Mouse (Mus musculus) cerebellum, postnatal 4 days (tissue): ENCODE data around the gene Snai1.

Experiments used
- DNase-seq, 2 experiments: peaks; one replicate each; pipeline ENCODE4 v3.0.0; 2022; ENCODE audit warnings: low spot score in 2 of 2, mixed read lengths in 1 of 2

Snai1 gene

GRCm38 (mm10) chr2:167519606-167520252, 18.3 kb upstream of the Snai1 start:
- DNase-seq, result no peak

DNA sequence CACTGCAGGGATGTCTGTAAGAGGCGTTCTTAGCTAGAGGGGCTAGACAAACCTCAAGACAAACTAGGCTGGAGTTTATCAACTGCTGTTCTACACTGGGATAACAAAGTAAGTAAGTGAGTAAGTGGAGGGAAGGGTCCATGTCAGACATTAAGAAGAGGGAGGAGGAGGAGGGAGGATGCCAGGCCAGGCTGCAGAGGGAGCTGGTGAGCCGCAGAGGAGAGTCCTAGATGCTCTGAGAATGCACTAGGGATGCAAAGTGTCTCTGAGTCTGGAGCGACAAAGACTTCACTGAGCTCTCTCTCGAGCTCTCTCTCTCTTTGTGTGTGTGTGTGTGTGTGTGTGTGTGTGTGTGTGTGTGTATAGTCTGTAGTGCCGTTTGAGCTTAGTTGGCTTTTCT, 9.7 kb upstream of the Snai1 start:
- DNase-seq, result no peak

DNA sequence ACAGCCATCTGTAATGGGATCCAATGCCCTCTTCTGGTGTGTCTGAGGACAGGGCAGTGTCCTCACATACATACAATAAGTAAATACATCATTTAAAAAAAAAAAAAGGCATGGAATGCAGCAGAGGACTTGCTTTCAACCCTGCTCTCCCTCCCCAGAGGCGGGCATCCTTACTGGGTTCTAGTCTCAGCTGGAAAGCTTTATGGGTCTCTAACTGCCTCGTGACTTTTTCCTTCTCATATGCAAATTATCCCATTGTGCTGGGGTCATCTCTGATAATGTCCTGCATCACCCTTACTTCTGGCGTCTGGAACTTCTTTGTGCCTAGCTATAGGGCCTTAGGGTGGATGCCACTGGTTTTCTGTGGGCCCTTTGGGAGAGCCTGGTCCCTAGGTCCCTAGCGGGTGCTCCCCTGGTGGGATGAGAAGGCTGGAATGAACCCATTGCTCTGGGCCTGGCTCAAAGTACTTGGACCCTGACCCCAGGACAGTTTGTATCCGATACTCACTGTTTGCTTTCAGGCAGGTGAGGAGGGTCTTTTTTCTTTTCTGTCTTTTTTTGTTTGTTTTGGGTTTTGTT, 8.0 kb upstream of the Snai1 start:
- no peak for DNase-seq

DNA sequence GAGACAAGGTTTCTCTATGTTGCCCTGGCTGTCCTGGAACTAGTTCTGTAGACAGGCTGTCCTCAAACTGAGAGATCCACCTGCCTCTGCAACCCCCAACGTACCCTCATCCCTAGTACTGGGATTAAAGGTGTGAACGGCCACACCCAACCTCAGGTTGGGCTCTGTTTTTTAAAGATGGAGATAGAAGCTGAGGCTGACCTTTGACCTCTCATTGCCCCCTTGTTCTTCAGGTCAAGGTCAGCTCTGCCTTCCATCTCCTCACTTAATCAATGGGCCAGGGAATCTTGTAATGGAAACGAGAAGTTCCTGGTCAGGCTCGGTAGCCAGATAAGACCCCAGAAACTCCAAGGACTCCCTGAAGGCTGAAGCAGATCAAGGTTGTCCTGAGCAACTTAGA, 7.5 kb upstream of the Snai1 start:
- DNase-seq, result no peak

DNA sequence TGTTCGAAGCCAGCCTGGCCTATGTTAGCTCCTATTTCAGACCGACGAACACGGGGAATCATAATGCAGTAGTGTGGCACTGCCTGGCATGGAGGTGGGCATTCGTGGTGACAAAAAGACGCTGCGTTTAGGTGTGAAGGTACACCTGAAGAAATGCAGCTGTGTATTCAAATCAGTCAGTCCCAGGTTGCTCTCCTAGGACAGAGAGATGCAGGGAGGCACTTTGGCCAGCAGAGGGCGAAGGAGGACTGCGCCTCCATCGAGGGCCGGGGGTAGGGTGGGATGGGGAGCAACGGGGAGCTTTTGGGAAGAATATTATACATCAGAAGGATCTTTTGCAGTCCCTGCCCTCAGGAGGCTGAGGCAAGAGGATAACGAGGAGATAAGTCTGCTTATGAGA, 5.9 kb upstream of the Snai1 start:
- DNase-seq, result peak in 1 of 2 experiments; percentile 65

- no peak for DNase-seq
Observed at GRCm38 (mm10) chr2:167533880-167534279, 4.1 kb upstream of the Snai1 start.

DNA sequence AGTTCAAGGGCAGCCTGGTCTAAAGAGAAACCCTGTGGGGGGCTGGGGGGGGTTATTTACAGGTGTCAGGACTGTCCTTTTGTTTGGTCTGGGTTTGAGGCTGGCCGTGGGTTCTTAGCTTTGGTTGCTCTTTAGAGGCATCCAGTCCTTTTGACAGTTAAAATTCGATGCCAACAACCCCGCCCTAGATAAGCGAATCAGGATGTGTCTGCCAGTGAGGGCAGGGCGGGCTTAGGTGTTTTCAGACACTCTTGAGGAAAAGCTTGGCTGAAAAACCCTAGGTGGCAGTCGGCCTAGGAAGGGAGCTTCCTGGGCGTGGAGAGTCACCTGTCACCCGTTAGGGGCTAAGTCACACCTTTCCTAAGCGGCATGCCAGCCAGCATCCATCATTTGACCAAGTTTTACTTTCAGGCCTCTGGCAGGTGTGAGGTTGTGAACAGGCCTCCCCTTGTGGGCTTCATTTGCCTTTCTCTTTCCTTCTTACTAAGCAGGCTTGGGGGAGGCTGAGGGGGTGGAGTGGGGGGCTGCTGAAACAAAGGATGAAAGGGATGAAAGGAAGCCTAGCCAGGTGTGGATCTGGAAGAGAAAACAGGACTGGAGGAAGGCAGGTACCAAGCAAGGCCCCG, 1.6 kb upstream of the Snai1 start:
- no peak for DNase-seq

DNA sequence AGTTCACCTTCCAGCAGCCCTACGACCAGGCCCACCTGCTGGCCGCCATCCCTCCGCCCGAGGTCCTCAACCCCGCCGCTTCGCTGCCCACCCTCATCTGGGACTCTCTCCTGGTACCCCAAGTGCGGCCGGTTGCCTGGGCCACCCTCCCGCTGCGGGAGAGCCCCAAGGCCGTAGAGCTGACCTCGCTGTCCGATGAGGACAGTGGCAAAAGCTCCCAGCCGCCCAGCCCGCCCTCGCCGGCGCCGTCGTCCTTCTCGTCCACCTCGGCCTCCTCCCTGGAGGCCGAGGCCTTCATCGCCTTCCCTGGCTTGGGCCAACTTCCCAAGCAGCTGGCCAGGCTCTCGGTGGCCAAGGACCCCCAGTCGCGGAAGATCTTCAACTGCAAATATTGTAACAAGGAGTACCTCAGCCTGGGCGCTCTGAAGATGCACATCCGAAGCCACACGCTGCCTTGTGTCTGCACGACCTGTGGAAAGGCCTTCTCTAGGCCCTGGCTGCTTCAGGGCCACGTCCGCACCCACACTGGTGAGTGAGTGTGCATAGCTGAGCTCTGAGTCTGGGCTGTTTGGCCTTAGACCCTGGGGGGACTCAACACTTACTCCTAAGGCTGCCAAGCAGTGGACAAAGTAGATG, 794 bp downstream of the Snai1 start:
- no peak for DNase-seq

GRCm38 (mm10) chr2:167539536-167540476, 1.8 kb downstream of the Snai1 start:
- DNase-seq, result no peak

DNA sequence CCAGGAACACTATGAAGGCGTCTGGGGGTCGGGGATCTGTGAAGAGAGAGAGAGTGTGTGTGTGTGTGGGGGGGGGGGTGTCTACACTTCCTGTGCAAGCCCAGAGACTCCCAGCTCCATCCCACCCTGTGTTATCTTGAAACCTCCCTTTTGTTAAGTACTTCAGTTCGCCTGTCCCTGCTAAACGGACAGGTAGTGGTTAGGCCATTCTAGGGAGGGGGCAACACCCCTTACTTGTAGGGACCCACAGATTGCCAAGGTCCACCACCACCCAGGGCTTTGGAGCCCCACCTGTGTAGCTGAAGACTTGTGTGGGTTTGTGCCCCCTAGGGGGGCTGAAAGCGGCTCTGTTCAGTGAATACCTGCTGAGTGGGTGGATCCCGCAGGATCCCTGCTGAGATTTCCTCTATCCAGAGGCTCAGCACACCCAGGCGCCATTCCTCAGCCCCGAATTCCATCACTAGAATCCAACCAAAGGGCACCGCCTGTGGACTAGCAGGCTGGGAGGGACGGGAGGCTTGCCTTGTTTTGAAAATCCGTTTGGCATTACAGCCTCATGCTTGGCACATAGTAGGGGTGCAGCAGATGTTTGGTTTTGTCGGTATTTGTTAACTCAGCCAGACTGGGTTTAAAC, 2.6 kb downstream of the Snai1 start:
- no peak for DNase-seq

GRCm38 (mm10) chr2:167541324-167541723, 3.3 kb downstream of the Snai1 start:
- DNase-seq, result no peak

DNA sequence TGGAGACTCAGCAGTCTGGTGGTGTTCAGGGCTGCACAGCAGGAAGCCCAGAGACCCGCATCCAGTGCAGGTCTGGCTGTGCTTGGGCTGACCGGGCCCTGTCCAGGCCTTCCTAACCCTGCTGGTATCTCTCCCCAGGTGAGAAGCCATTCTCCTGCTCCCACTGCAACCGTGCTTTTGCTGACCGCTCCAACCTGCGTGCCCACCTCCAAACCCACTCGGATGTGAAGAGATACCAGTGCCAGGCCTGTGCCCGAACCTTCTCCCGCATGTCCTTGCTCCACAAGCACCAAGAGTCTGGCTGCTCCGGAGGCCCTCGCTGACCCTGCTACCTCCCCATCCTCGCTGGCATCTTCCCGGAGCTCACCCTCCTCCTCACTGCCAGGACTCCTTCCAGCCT, 3.8 kb downstream of the Snai1 start:
- DNase-seq, result no peak

DNA sequence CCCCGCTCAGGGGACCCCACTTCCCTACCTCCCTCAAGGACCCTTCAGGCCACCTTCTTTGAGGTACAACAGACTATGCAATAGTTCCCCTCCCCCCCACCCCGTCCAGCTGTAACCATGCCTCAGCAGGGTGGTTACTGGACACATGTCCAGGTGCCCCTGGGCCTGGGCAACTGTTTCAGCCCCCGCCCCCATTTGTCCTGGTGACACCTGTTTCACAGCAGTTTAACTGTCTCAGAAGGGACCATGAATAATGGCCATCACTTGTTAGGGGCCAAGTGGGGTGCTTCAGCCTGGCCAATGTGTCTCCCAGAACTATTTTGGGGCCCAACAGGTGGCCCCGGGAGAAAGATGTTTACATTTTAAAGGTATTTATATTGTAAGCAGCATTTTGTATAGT, 4.4 kb downstream of the Snai1 start:
- DNase-seq, result no peak

DNA sequence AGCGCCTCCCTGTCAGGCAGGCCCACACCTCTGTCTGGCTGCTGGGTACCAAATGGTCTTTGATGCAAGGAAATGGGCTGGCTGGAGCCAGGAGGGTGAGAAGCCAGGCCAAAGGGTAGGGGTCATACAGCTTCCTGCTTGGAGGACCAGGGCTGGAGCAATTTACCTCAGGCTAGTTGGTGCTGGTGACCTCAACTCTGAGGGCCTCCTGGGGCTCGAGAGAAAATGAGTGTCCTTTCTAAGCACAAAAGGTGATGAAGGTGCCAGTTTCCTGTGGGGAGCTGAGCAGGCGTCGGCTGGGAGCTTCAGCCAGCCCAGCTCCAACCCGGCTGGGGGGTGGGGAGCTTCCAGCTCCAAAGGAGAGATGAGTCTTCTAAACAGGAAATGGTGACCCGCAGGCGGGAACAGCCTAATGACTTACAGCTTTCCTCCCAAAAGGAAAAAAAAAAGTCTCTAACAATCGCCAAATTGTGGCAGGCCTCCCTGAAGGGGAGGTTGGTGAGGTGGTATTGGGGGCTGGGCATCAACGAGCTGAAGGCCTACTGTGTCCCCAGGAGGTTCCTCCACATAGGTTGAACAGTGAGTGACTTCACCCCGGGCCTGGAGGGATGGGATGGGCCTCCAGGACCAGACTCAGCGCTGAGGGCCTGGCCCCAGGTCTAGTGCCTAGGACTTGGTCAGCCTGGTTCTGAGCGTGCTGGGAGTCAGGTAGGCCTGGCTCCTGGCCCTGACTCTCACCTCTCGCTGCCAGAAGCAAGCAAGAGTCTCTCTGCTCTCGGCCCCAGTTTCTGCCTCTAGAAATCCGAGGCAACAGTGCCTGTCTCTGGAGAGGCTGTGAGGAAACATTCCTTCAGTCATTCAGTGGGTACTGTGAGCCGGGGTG, 5.4 kb downstream of the Snai1 start:
- DNase-seq, result no peak

DNA sequence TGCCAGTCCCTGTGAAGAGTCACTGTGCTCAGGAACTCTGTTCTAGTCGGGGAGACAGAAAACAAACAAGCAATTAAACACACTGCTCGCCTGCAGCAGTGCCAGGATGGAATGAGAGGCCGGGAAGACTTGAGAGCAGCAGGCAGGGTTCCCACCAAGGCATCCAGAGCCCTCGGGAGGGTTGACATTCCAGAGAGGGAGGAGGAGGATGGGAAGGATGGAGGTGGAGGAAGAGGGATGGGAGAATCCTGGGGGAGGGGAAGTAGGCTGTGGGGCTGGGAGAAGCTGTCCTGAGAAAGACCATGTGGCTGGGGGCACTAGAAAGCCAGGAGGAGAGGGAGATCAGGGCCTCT, 6.0 kb downstream of the Snai1 start:
- DNase-seq, result no peak

GRCm38 (mm10) chr2:167544456-167544855, 6.5 kb downstream of the Snai1 start:
- no peak for DNase-seq

- DNase-seq, result no peak
Observed at GRCm38 (mm10) chr2:167546447-167547195, 8.6 kb downstream of the Snai1 start.

DNA sequence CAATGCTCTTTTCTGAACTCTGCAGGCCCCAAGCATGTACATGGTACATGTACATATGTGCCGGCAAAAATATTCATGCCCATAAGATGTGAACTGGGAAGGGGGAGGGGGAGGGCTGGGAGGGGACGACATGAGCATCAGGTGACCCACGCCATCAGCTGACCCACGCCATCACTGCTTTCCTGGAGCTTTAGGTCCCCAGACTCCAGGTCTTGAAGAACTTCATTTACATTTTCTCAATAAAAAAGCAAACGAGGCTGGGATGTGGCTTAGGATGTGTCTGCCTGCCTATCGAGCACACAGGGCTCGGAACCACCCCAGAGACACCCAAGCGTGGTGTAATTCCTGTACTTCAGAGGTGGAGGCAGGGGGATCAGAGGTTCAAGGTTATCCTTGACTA, 9.4 kb downstream of the Snai1 start:
- DNase-seq, result no peak

GRCm38 (mm10) chr2:167548961-167549360, 11.0 kb downstream of the Snai1 start:
- no peak for DNase-seq
